Comparison of ENCODE assay signal across 19 mouse cellular contexts in genomic region chr4:105427581-105427980, GRCm38 (mm10).
A peak's percentile ranks its signal among the peaks of the same experiment; 100 is the strongest.
DNase-seq lines count a peak whose midpoint lies in the region.
"Had no signal": no experiment of that assay in that cellular context is flagged by ENCODE, and none has a peak within 500 bp of the region (broad histone marks: within the 10 kb centered on the region; RNA-seq: fewer than 3 reads in every experiment).

No protein-coding gene starts in this region.

- no peaks in the 10 kb centered on the region for H3K36me3 ChIP-seq in heart, embryonic 10.5 days
- H3K36me3 ChIP-seq: G1E; heart, embryonic 15.5 days; hindbrain, embryonic 13.5 days; intestine, embryonic 15.5 days had no signal

- no peaks in the 10 kb centered on the region for H3K27me3 ChIP-seq in heart, embryonic 10.5 days (ENCODE audit: insufficient read depth, poor library complexity, severe bottlenecking)
- H3K27me3 ChIP-seq: heart, embryonic 15.5 days; hindbrain, embryonic 13.5 days; intestine, embryonic 15.5 days had no signal

- H3K27ac ChIP-seq in heart, embryonic 10.5 days: no peak overlapping the region
- H3K27ac ChIP-seq: heart, embryonic 15.5 days; hindbrain, embryonic 13.5 days; intestine, embryonic 15.5 days had no signal

- H3K4me3 ChIP-seq in heart, embryonic 10.5 days: no peak overlapping the region
- H3K4me3 ChIP-seq: heart, embryonic 15.5 days; hindbrain, embryonic 13.5 days; intestine, embryonic 15.5 days had no signal

- WGBS in heart, embryonic 10.5 days: 84% methylated on average over 6 of the region's 6 CpGs

- H3K4me1 ChIP-seq in heart, embryonic 10.5 days: peaks cover 16% of the 10 kb centered on the region; the same call in 1 of the 2 replicates
- H3K4me1 ChIP-seq: intestine, embryonic 15.5 days had no signal

- DNase-seq in adrenal gland, postnatal 25 days: peak; percentile 9
- DNase-seq in adrenal gland, postnatal 4 days (ENCODE audit: low spot score in 2 of 2): no peak
- DNase-seq in heart, embryonic 10.5 days (ENCODE audit: low spot score): peak; percentile 6
- DNase-seq in heart, postnatal 36 days: no peak
- DNase-seq in 3T3-L1 (ENCODE audit: low read depth, low spot score): peak; percentile 67
- DNase-seq in NIH3T3 (ENCODE audit: low read depth): peak; percentile 44
- no peak for DNase-seq in frontal cortex, postnatal 25 days (ENCODE audit: low spot score in 2 of 2)
- DNase-seq: B cell, adult 2 months; cerebellum, adult 18-20 months; cerebellum, adult 9-11 months; cerebellum, postnatal 36 days; heart, adult 18-20 months; heart, postnatal 14 days; kidney, adult 18-20 months; kidney, postnatal 14 days had no signal

- no peaks in the 10 kb centered on the region for H3K9me3 ChIP-seq in heart, embryonic 10.5 days
- H3K9me3 ChIP-seq: heart, embryonic 15.5 days; hindbrain, embryonic 13.5 days; intestine, embryonic 15.5 days had no signal

- intact Hi-C loops in heart, postnatal 36 days (cut with DNase I): loop anchor here (5.0 kb wide), 2 partner anchors 230 to 270 kb away; partner anchors contain the start of gene Plpp3

Comparison
In these comparisons a context has a peak if more than half of its experiments do, and no peak if none do; other contexts are left out.
1. DNase-seq: peak in adrenal gland, postnatal 25 days (single experiment), heart, embryonic 10.5 days (single experiment), 3T3-L1 (single experiment) and NIH3T3 (single experiment); none in adrenal gland, postnatal 4 days (0 of 2), heart, postnatal 36 days (0 of 2) and frontal cortex, postnatal 25 days (0 of 2).